Mouse (Mus musculus) neural tube, embryonic 11.5 days (tissue): ENCODE results near the gene Tmem116. TPM values are rescaled to one million over a fixed set of nuclear protein-coding genes. Genes with fewer than 3 reads are reported as not detected.
A peak's percentile ranks its signal among the peaks of the same experiment; 100 is the strongest.

Source experiments
- ATAC-seq: fragments of 200-750 bp; cut with Nextera tagmentation; 2 replicates; pipeline ENCODE4 v1.8.0; 2017; ENCODE audit warnings: moderate number of reproducible peaks, mild to moderate bottlenecking, moderate TSS enrichment, moderate library complexity; ENCODE audit not compliant: insufficient read depth, low FRiP score, low TSS enrichment
- DNase-seq: peaks from one replicate; pipeline ENCODE4 v3.0.0-alpha.2; 2015; ENCODE audit warnings: low spot score
- H3K27ac ChIP-seq: fragments of 300-500 bp; sonication (generic); 2 replicates; pipeline ENCODE4 v1.5.1; 2014; ENCODE audit warnings: low read depth, mild to moderate bottlenecking, low read length
- H3K27me3 ChIP-seq: fragments of 300-500 bp; sonication (generic); 2 replicates; pipeline ENCODE4 v1.6.1; 2014; ENCODE audit warnings: mild to moderate bottlenecking, low read length, mixed read lengths; ENCODE audit not compliant: control insufficient read depth, insufficient read depth
- H3K36me3 ChIP-seq: fragments of 300-500 bp; sonication (generic); 2 replicates; pipeline ENCODE4 v1.6.1; 2014; ENCODE audit warnings: mild to moderate bottlenecking, low read length, moderate library complexity, mixed read lengths; ENCODE audit not compliant: control insufficient read depth, insufficient read depth
- H3K4me1 ChIP-seq: fragments of 300-500 bp; sonication (generic); 2 replicates; pipeline ENCODE4 v1.6.1; 2014; ENCODE audit warnings: low read length, mixed read lengths; ENCODE audit not compliant: control insufficient read depth, insufficient read depth
- H3K4me2 ChIP-seq: fragments of 300-500 bp; sonication (generic); 2 replicates; pipeline ENCODE4 v1.6.1; 2014; ENCODE audit warnings: low read depth, mild to moderate bottlenecking, moderate library complexity
- H3K4me3 ChIP-seq: fragments of 300-500 bp; sonication (generic); 2 replicates; pipeline ENCODE4 v1.5.1; 2014; ENCODE audit warnings: low read depth, low read length
- H3K9ac ChIP-seq: fragments of 300-500 bp; sonication (generic); 2 replicates; pipeline ENCODE4 v1.6.1; 2014; ENCODE audit warnings: mild to moderate bottlenecking, low read length
- H3K9me3 ChIP-seq: fragments of 300-500 bp; sonication (generic); 2 replicates; pipeline ENCODE4 v1.6.1; 2016; ENCODE audit warnings: low read length; ENCODE audit not compliant: control insufficient read depth
- WGBS: fragments of 180-500 bp; shearing (Covaris S2); extraction: QIAGEN DNeasy Blood & Tissue Kit; methylation state at CpG from one replicate; pipeline ENCODE4 v1.1.7; 2014; 5-methylcytosine and 5-hydroxymethylcytosine counted together
- polyA plus RNA-seq: library from polyadenylated mRNA; unstranded; fragments of >200 nt; fragmentation: Nextera tagmentation; extraction: Ambion mirVana; gene quantifications from 2 replicates; pipeline ENCODE4 v1.2.1, GENCODE M21; 2014

The Tmem116 gene
- polyA plus RNA-seq, 1 experiment from 2014 or later: 1.8 TPM

DNA sequence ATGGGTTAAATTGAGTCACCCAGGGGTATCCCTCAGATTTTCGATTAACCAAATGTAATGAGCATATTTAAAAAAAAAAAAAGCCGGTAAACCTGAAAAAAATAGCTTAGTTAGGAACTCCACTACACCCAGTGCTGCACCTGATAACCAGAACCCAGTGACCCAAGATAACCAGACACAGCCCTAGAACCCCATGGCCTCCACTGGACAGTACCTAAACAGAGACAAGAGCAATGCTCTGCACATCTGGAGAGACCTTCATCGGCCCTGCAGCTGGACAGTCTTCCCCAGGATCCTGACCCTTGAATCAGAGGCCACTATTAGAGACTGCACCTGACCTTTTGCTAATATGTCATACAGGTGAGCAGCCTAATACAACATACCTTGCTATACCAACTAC is 95.4 kb downstream of the Tmem116 start:
- H3K27ac ChIP-seq: no peak overlapping the region
- no peak overlapping the region for H3K4me3 ChIP-seq
- no peak for DNase-seq
- no peak overlapping the region for H3K9ac ChIP-seq
- no peaks in the 10 kb centered on the region for H3K27me3 ChIP-seq
- H3K9me3 ChIP-seq: no peaks in the 10 kb centered on the region
- H3K4me1 ChIP-seq: peaks cover 7% of the 10 kb centered on the region
- ATAC-seq: no peak
- H3K36me3 ChIP-seq: no peaks in the 10 kb centered on the region
- 91% methylated on average over 3 of the region's 3 CpGs for WGBS
- H3K4me2 ChIP-seq: no peak overlapping the region

DNA sequence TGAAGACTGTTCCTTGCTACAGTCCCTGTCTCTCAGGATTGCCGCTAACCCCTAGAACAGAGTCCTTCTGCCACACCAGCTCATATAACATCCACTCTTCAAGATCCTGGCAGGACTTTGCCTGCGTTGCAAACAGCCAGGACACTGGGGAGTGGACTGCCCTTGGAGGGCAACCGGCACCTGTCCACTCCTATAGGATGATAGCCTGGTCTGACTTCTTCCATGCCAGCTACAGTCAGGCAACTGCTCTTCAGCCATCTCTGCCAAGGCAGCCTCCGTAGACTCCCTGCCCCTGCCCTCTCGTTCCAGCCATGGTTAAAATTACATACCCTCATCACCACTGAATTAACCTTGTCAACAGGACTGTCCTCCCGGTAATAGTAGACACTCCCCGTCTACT is 97.5 kb downstream of the Tmem116 start:
- Histone ChIP-seq H3K27me3 (no peaks in the 10 kb centered on the region), H3K4me2 (no peak overlapping the region), H3K4me1 (peaks cover 6% of the 10 kb centered on the region), H3K9me3 (no peaks in the 10 kb centered on the region), H3K4me3 (no peak overlapping the region), H3K36me3 (no peaks in the 10 kb centered on the region), H3K27ac (no peak overlapping the region), H3K9ac (no peak overlapping the region)
- 82% methylated on average over 7 of the region's 7 CpGs for WGBS
- ATAC-seq (no peak), DNase-seq (no peak)

DNA sequence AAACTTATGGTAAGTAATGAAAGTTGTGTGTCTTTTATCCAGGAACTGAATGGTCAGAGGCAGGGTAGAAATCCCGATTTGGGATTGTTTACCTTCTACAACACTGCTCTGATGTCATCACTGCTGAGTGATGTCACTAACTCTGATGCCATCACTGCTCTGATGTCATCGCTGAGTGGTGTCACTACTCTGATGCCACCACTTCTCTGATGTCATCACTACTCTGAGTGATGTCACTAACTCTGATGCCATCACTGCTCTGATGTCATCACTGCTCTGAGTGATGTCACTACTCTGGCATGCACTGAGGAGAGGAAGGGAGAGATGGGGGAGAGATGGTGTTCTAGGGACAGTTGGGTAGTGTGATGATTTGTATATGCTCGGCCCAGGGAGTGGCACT is 110.7 kb downstream of the Tmem116 start:
- Histone ChIP-seq H3K27me3 (no peaks in the 10 kb centered on the region), H3K4me3 (no peak overlapping the region), H3K4me2 (no peak overlapping the region), H3K9ac (no peak overlapping the region), H3K4me1 (no peaks in the 10 kb centered on the region), H3K9me3 (no peaks in the 10 kb centered on the region), H3K36me3 (no peaks in the 10 kb centered on the region), H3K27ac (no peak overlapping the region)
- DNase-seq: no peak
- no peak for ATAC-seq
- 88% methylated on average over 3 of the region's 3 CpGs for WGBS

DNA sequence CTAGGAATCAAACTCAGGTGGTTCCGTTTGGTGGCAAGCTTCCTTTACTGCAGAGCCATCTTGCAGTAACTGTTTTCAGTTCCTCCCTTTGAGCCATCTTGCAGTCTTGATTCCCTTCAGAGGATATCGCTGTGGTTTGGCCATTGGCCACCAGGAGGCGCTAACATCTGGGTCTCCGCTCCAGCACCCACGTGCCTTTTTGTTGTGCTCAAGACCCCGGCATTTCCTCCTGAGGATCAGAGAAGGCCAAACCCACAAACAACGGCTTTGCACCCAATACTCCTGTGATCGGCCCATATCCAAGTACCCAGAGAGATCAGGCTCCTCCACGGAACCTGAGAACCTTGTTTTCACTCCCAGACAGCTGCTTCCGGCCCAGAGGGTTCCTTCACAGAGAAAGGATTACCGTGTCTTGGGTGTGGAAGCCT is 112.8 kb downstream of the Tmem116 start:
- no peaks in the 10 kb centered on the region for H3K27me3 ChIP-seq
- H3K4me2 ChIP-seq: 0 out of 2 replicates have a peak overlapping the region, but pooled peaks have one; percentile 4
- no peak for ATAC-seq
- no peak overlapping the region for H3K4me3 ChIP-seq
- no peaks in the 10 kb centered on the region for H3K36me3 ChIP-seq
- H3K9ac ChIP-seq: no peak overlapping the region; the same call in 1 of the 2 replicates
- WGBS: 17% methylated on average over 11 of the region's 11 CpGs
- no peak overlapping the region for H3K27ac ChIP-seq
- DNase-seq: peak; percentile 91
- H3K4me1 ChIP-seq: no peaks in the 10 kb centered on the region
- H3K9me3 ChIP-seq: no peaks in the 10 kb centered on the region

DNA sequence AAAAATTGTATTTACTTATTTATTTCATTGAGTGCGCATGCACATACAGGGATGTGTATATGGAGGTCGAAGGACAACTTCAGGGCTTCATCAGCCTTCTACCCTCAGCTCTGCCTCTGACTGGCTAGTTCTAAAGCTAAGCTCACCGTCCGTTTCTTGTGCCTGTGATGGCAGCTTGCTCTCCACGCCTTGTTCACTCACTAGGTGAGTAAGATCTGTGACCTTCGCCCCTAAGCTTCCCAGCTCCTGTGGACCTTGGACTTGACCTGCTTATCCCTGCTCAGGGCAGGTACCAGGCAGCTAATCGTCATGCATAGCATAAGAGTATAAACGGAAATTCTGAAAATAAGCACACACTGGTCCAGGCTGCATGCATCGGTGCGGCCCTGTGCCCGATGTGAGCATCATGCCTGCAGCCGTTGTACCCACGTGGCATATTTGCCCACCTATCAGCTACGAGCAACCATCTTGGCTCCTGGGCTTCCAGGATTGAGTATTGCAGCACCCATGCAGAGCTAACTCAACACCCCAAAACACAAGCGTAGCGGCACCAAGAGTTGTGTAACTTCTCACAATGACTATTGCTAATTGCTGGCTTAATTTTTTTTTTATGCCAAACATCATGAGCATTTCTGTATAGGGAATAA is 114.5 kb downstream of the Tmem116 start:
- no peak overlapping the region for H3K4me3 ChIP-seq
- H3K9ac ChIP-seq: no peak overlapping the region
- ATAC-seq (no peak), DNase-seq (no peak)
- 93% methylated on average over 16 of the region's 16 CpGs for WGBS
- H3K27me3 ChIP-seq: no peaks in the 10 kb centered on the region
- H3K9me3 ChIP-seq: no peaks in the 10 kb centered on the region
- H3K36me3 ChIP-seq: no peaks in the 10 kb centered on the region; the same call in 1 of the 2 replicates
- H3K4me2 ChIP-seq: no peak overlapping the region
- no peak overlapping the region for H3K27ac ChIP-seq
- no peaks in the 10 kb centered on the region for H3K4me1 ChIP-seq

DNA sequence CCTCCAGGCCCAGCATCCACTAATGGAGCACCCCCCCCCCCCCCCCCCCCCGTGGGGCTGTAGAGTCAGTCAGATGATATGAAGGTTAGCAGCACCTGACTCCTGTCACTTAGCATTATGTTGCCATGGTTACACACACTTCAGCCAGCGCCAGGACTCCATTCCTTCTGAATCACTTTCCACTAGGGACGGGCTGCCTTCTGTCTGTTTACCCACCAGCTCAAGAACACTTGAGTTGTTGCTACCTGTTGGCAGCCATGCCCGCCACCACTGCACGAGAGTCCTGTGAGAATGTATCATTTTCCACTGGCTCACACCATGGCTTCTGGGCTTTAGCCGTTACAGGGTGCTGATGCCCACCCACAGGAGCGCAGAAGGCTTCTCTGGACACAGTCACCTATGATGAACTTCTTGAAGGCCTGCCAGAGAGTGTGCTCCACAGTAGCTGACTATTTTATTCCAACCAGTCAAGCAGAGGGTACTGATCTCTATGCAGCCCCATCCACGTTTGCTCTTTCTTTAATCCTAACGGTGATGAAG is 118.3 kb downstream of the Tmem116 start:
- no peak for DNase-seq
- 82% methylated on average over 9 of the region's 9 CpGs for WGBS

DNA sequence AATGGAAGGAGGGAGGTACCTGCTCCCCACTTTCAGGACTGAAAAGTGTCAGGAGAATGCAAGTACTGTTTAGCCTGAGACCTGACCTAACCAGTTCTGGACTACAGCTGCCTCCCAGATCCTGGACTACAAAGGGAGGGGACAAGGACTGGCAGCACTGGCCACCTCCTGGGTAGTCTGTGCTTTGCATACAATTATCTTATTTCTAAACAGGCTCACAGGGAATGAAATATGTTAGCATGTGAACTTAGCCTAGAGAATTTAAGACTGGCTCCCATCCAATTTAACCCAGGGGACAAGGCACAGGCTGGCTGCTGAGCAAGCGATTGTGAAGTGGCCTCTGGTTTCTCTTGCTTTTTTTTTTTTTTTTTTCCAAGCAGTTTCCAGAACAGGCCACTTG is 119.1 kb downstream of the Tmem116 start:
- no peaks in the 10 kb centered on the region; the same call in 1 of the 2 replicates for H3K36me3 ChIP-seq

More for the DNA sequence above, 118.3 kb downstream of the Tmem116 start:
- Histone ChIP-seq H3K27me3 (no peaks in the 10 kb centered on the region), H3K4me1 (no peaks in the 10 kb centered on the region), H3K36me3 (no peaks in the 10 kb centered on the region; the same call in 1 of the 2 replicates), H3K27ac (no peak overlapping the region), H3K4me3 (no peak overlapping the region), H3K9ac (no peak overlapping the region), H3K4me2 (no peak overlapping the region), H3K9me3 (no peaks in the 10 kb centered on the region)
- no peak for ATAC-seq

More for the DNA sequence above, 119.1 kb downstream of the Tmem116 start:
- Histone ChIP-seq H3K27me3 (no peaks in the 10 kb centered on the region), H3K9me3 (no peaks in the 10 kb centered on the region), H3K4me2 (no peak overlapping the region), H3K4me3 (no peak overlapping the region), H3K27ac (no peak overlapping the region), H3K9ac (no peak overlapping the region), H3K4me1 (no peaks in the 10 kb centered on the region)
- no peak for ATAC-seq
- WGBS: 79% methylated on average over 1 of the region's 1 CpGs
- no peak for DNase-seq
